Mouse (Mus musculus): Measurements from ENCODE around the gene Vmn1r120. TPM values are rescaled to one million over a fixed set of nuclear protein-coding genes. Genes with fewer than 3 reads are reported as not detected.
"Not testable (repeated sequence)": the region's sequence is repeated elsewhere in the genome, so short reads cannot be mapped to it uniquely, and the experiment has no call there.

Vmn1r120 gene
- polyA plus RNA-seq (2015; fragmentation: Nextera tagmentation; extraction: Ambion mirVana), result not detected in 2 replicates

DNA sequence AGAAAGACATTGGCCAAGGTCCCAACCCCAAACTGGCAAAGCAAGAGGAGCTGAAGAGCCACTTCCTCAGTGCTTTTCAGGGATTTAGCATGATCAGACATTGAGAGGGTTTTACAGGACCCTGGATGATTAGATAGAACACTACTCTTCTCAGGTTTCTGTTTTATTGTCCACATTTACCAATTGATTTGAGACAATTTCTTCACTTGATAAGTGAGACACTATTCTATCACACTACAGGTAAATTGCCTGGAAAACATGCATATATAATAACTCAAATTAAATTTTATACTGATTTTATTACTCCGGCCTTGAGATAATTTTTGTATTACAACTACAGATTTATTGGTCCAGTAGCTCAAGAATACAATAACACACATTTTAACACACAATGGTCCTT lies at the start of gene Vmn1r120:
Gene Vmn1r120, minus strand, starts transcription at position 101 of the 400 bp plus-strand sequence.
- not testable (repeated sequence) for ATAC-seq (ENCODE audit: low read depth); H3K27me3 ChIP-seq (ENCODE audit: control insufficient read depth, insufficient read depth, low read depth, low read length); H3K27ac ChIP-seq (ENCODE audit: low read length); H3K9me3 ChIP-seq (replicated peaks; ENCODE audit: control insufficient read depth, low read length); H3K4me3 ChIP-seq (ENCODE audit: low read depth, low read length); H3K36me3 ChIP-seq (ENCODE audit: control insufficient read depth, insufficient read depth); H3K4me1 ChIP-seq (ENCODE audit: control insufficient read depth, low read depth, low read length); H3K9ac ChIP-seq (ENCODE audit: low read depth, low read length); H3K4me2 ChIP-seq (ENCODE audit: low read depth, low read length)
- 54% methylated on average over 1 of the region's 1 CpGs for WGBS (ENCODE audit: insufficient replicate concordance)

- not testable (repeated sequence) for H3K4me3 ChIP-seq (ENCODE audit: low read depth, low read length); ATAC-seq (ENCODE audit: low read depth); H3K9me3 ChIP-seq (replicated peaks; ENCODE audit: control insufficient read depth, low read length); H3K36me3 ChIP-seq (ENCODE audit: control insufficient read depth, insufficient read depth); H3K4me1 ChIP-seq (ENCODE audit: control insufficient read depth, low read depth, low read length); H3K27ac ChIP-seq (ENCODE audit: low read length); H3K9ac ChIP-seq (ENCODE audit: low read depth, low read length); H3K4me2 ChIP-seq (ENCODE audit: low read depth, low read length); H3K27me3 ChIP-seq (ENCODE audit: control insufficient read depth, insufficient read depth, low read depth, low read length)
- 66% methylated on average over 4 of the region's 5 CpGs for WGBS (ENCODE audit: insufficient replicate concordance)
Observed at GRCm38 (mm10) chr7:21098413-21098812, 44.8 kb upstream of the Vmn1r120 start, which contains the start of gene Vmn1r121. Gene Vmn1r121 (minus strand): TSS chr7:21098513.

DNA sequence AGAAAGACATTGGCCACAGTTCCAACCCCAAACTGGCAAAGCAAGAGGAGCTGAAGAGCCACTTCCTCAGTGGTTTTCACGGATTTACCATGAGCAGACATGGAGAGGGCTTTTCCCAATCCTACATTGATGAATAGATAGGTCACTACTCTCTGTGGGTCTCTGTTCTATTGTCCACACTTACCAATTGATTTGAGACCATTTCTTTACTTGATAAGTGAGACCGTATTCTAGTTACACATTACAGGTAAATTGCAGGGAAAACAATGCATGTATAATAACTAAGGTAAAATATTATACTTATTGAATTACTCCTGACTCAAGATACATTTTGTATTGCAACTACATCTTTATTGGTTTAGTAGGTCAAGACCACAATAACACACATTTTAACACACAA lies 41.2 kb downstream of the Vmn1r120 start, which contains the start of gene Vmn1r119:
Gene Vmn1r119, minus strand, starts transcription at position 101 of the 400 bp plus-strand sequence.
- not testable (repeated sequence) for H3K4me1 ChIP-seq (ENCODE audit: control insufficient read depth, low read depth, low read length); H3K9me3 ChIP-seq (replicated peaks; ENCODE audit: control insufficient read depth, low read length); H3K4me2 ChIP-seq (ENCODE audit: low read depth, low read length)

More for the DNA sequence above, 41.2 kb downstream of the Vmn1r120 start, which contains the start of gene Vmn1r119:
- H3K9ac ChIP-seq (ENCODE audit: low read depth, low read length); H3K36me3 ChIP-seq (ENCODE audit: control insufficient read depth, insufficient read depth); ATAC-seq (ENCODE audit: low read depth); H3K27me3 ChIP-seq (ENCODE audit: control insufficient read depth, insufficient read depth, low read depth, low read length); H3K27ac ChIP-seq (ENCODE audit: low read length); H3K4me3 ChIP-seq (ENCODE audit: low read depth, low read length): not testable (repeated sequence)
- WGBS (ENCODE audit: insufficient replicate concordance), result no CpG with 5 or more reads among the region's 2 CpGs

Other genes starting within 250 kb of the Vmn1r120 start
- not detected in 2 replicates for gene Vmn1r114, start 241.6 kb downstream of the Vmn1r120 start, polyA plus RNA-seq (2015; fragmentation: Nextera tagmentation; extraction: Ambion mirVana)
- not detected in 2 replicates for gene Vmn1r115, start 208.8 kb downstream of the Vmn1r120 start, polyA plus RNA-seq (2015; fragmentation: Nextera tagmentation; extraction: Ambion mirVana)
- not detected in 2 replicates for gene Vmn1r116, start 181.5 kb downstream of the Vmn1r120 start, polyA plus RNA-seq (2015; fragmentation: Nextera tagmentation; extraction: Ambion mirVana)
- not detected in 2 replicates for gene Vmn1r117, start 169.7 kb downstream of the Vmn1r120 start, polyA plus RNA-seq (2015; fragmentation: Nextera tagmentation; extraction: Ambion mirVana)
- gene Vmn1r118, start 141.4 kb downstream of the Vmn1r120 start, polyA plus RNA-seq (2015; fragmentation: Nextera tagmentation; extraction: Ambion mirVana), result not detected in 2 replicates
- not detected in 2 replicates for gene Vmn1r119, start 41.3 kb downstream of the Vmn1r120 start, polyA plus RNA-seq (2015; fragmentation: Nextera tagmentation; extraction: Ambion mirVana)
- gene Vmn1r121, start 44.7 kb upstream of the Vmn1r120 start, polyA plus RNA-seq (2015; fragmentation: Nextera tagmentation; extraction: Ambion mirVana), result not detected in 2 replicates
- not detected in 2 replicates for gene Vmn1r122, start 80.3 kb upstream of the Vmn1r120 start, polyA plus RNA-seq (2015; fragmentation: Nextera tagmentation; extraction: Ambion mirVana)
- not detected in 2 replicates for gene Vmn1r123, start 108.4 kb upstream of the Vmn1r120 start, polyA plus RNA-seq (2015; fragmentation: Nextera tagmentation; extraction: Ambion mirVana)
- not detected in 2 replicates for gene Gm5157, start 136.6 kb upstream of the Vmn1r120 start, polyA plus RNA-seq (2015; fragmentation: Nextera tagmentation; extraction: Ambion mirVana)
- gene Vmn1r124, start 206.8 kb upstream of the Vmn1r120 start, polyA plus RNA-seq (2015; fragmentation: Nextera tagmentation; extraction: Ambion mirVana), result not detected in 2 replicates
- gene Vmn1r125, start 218.4 kb upstream of the Vmn1r120 start, polyA plus RNA-seq (2015; fragmentation: Nextera tagmentation; extraction: Ambion mirVana), result not detected in 2 replicates
- not detected in 2 replicates for gene Vmn1r126, start 247.7 kb upstream of the Vmn1r120 start, polyA plus RNA-seq (2015; fragmentation: Nextera tagmentation; extraction: Ambion mirVana)